In the genomic region with DNA sequence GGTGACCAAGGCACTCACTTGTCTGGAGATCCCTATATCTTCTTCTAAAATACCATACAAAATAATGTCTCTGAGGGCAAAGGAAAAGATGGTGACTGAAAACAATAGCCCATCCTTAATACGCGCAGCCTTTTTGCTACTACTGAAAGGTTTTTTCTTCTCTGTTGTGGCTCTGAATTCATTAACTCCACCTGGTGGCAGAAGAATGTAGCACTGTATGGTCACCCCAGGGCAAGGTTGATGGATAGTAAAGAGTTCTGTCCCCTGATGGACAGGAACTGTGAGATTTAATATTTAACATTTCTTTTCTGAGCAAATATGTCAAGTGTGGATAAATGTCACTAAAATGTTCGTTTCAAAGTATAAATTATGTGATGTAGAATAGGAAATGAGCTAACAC, we compare ENCODE assay signal across 16 mouse cellular contexts.
A peak's percentile ranks its signal among the peaks of the same experiment; 100 is the strongest.
DNase-seq lines count a peak whose midpoint lies in the region; ATAC-seq and TF ChIP-seq lines count a peak whose summit lies in the region.
"Had no signal": no experiment of that assay in that cellular context is flagged by ENCODE, and none has a peak within 500 bp of the region (broad histone marks: within the 10 kb centered on the region; RNA-seq: fewer than 3 reads in every experiment).

No protein-coding gene starts in this region.

- H3K4me1 ChIP-seq in heart, embryonic 11.5 days (ENCODE audit: control insufficient read depth, insufficient read depth, low read length): no peaks in the 10 kb centered on the region
- no peaks in the 10 kb centered on the region for H3K4me1 ChIP-seq in lung, embryonic 14.5 days (ENCODE audit: insufficient read depth)
- H3K4me1 ChIP-seq: embryonic facial prominence, embryonic 12.5 days; hindbrain, embryonic 15.5 days; limb, embryonic 13.5 days; midbrain, embryonic 12.5 days; neural tube, embryonic 12.5 days had no signal

- no peak overlapping the region for H3K4me3 ChIP-seq in heart, embryonic 11.5 days (ENCODE audit: low read depth, low read length)
- H3K4me3 ChIP-seq in lung, embryonic 14.5 days (ENCODE audit: low read depth, low read length): no peak overlapping the region
- H3K4me3 ChIP-seq: embryonic facial prominence, embryonic 12.5 days; hindbrain, embryonic 15.5 days; limb, embryonic 13.5 days; midbrain, embryonic 12.5 days; neural tube, embryonic 12.5 days had no signal

- H3K27me3 ChIP-seq in heart, embryonic 11.5 days (ENCODE audit: control insufficient read depth, insufficient read depth, low read length): no peaks in the 10 kb centered on the region
- no peaks in the 10 kb centered on the region for H3K27me3 ChIP-seq in lung, embryonic 14.5 days (ENCODE audit: insufficient read depth, low read length)
- H3K27me3 ChIP-seq in Patski: no peaks in the 10 kb centered on the region
- H3K27me3 ChIP-seq: embryonic facial prominence, embryonic 12.5 days; hindbrain, embryonic 15.5 days; limb, embryonic 13.5 days; midbrain, embryonic 12.5 days; neural tube, embryonic 12.5 days had no signal

- in situ Hi-C loops in Patski (cut with MboI; ENCODE audit: low pct_unique_long_range_greater_than_20kb): no loop called here

- no peak overlapping the region for H3K4me2 ChIP-seq in heart, embryonic 11.5 days
- no peak overlapping the region for H3K4me2 ChIP-seq in lung, embryonic 14.5 days
- H3K4me2 ChIP-seq: embryonic facial prominence, embryonic 12.5 days; hindbrain, embryonic 15.5 days; limb, embryonic 13.5 days; midbrain, embryonic 12.5 days; neural tube, embryonic 12.5 days had no signal

- no peak overlapping the region for H3K27ac ChIP-seq in heart, embryonic 11.5 days (ENCODE audit: low read depth, low read length)
- H3K27ac ChIP-seq in lung, embryonic 14.5 days (ENCODE audit: low read depth): no peak overlapping the region
- H3K27ac ChIP-seq: embryonic facial prominence, embryonic 12.5 days; hindbrain, embryonic 15.5 days; limb, embryonic 13.5 days; midbrain, embryonic 12.5 days; neural tube, embryonic 12.5 days had no signal

- ATAC-seq in heart, embryonic 11.5 days (replicated peaks; ENCODE audit: insufficient number of reproducible peaks, low FRiP score, low TSS enrichment): no peak
- ATAC-seq in lung, embryonic 14.5 days (ENCODE audit: insufficient read depth): no peak
- ATAC-seq in Patski: no peak

- DNase-seq in heart, adult 11 months: peak; percentile 15
- DNase-seq in lung, embryonic 14.5 days: no peak
- no peak for DNase-seq in lung, postnatal 36 days
- DNase-seq in Patski (ENCODE audit: low read depth, low spot score): no peak
- peak; percentile 2 for DNase-seq in embryo, embryonic 11.5 days (ENCODE audit: low read depth, low spot score)
- DNase-seq in gastrocnemius, adult 8-10 months (ENCODE audit: low spot score in 2 of 2): no peak
- DNase-seq: cerebellum, adult 8-10 months; heart, adult 18-20 months; lung, postnatal 4 days; thymus, adult 2 months had no signal

- no peaks in the 10 kb centered on the region for H3K9me3 ChIP-seq in heart, embryonic 11.5 days (replicated peaks; ENCODE audit: control insufficient read depth, low read length)
- no peaks in the 10 kb centered on the region for H3K9me3 ChIP-seq in lung, embryonic 14.5 days (ENCODE audit: low read depth, low read length)
- H3K9me3 ChIP-seq: embryonic facial prominence, embryonic 12.5 days; hindbrain, embryonic 15.5 days; limb, embryonic 13.5 days; midbrain, embryonic 12.5 days; neural tube, embryonic 12.5 days had no signal

- WGBS in heart, embryonic 11.5 days (ENCODE audit: insufficient replicate concordance): 56% methylated on average over 3 of the region's 3 CpGs
- WGBS in lung, embryonic 14.5 days: 67% methylated on average over 3 of the region's 3 CpGs

- H3K9ac ChIP-seq in heart, embryonic 11.5 days (ENCODE audit: low read depth, low read length): no peak overlapping the region
- no peak overlapping the region for H3K9ac ChIP-seq in lung, embryonic 14.5 days
- H3K9ac ChIP-seq: embryonic facial prominence, embryonic 12.5 days; hindbrain, embryonic 15.5 days; limb, embryonic 13.5 days; midbrain, embryonic 12.5 days; neural tube, embryonic 12.5 days had no signal

- peak; percentile 28; the same call in 1 of the 2 replicates for TF ChIP-seq CTCF in lung, embryonic 14.5 days (IDR thresholded peaks at IDR 0.05; ENCODE audit: low read depth)
- peak; percentile 32 for TF ChIP-seq CTCF in Patski (IDR thresholded peaks at IDR 0.05)

- CTCF ChIA-PET in Patski (lab: Charles Lee): interaction anchor here (1.2 kb wide), 1 partner anchor 14 kb away, joined by 3 read pairs; no protein-coding TSS in a partner anchor

- POLR2A ChIA-PET in Patski (lab: Charles Lee): no interaction called here

- no peaks in the 10 kb centered on the region for H3K36me3 ChIP-seq in heart, embryonic 11.5 days (ENCODE audit: control insufficient read depth, insufficient read depth, low read length)
- H3K36me3 ChIP-seq in lung, embryonic 14.5 days (ENCODE audit: insufficient read depth): no peaks in the 10 kb centered on the region
- H3K36me3 ChIP-seq: embryonic facial prominence, embryonic 12.5 days; hindbrain, embryonic 15.5 days; limb, embryonic 13.5 days; midbrain, embryonic 12.5 days; neural tube, embryonic 12.5 days had no signal

Comparison
In these comparisons a context has a peak if more than half of its experiments do, and no peak if none do; other contexts are left out.
1. DNase-seq: peak in heart, adult 11 months (single experiment) and embryo, embryonic 11.5 days (single experiment); none in lung, embryonic 14.5 days (single experiment), lung, postnatal 36 days (single experiment), Patski (single experiment) and gastrocnemius, adult 8-10 months (0 of 2).